Mouse (Mus musculus) 416B (cell line): ENCODE results near the gene Atp5b.
A peak's percentile ranks its signal among the peaks of the same experiment; 100 is the strongest.

Experiments used
- DNase-seq: peaks from one replicate; pipeline ENCODE4 v3.0.0; 2011; ENCODE audit warnings: low read depth

The Atp5b gene

GRCm38 (mm10) chr10:128096693-128097586 is 13.9 kb downstream of the Atp5b start:
- DNase-seq: peak; percentile 80

GRCm38 (mm10) chr10:128097587-128097971 is 14.5 kb downstream of the Atp5b start:
- DNase-seq: peak; percentile 66

DNA sequence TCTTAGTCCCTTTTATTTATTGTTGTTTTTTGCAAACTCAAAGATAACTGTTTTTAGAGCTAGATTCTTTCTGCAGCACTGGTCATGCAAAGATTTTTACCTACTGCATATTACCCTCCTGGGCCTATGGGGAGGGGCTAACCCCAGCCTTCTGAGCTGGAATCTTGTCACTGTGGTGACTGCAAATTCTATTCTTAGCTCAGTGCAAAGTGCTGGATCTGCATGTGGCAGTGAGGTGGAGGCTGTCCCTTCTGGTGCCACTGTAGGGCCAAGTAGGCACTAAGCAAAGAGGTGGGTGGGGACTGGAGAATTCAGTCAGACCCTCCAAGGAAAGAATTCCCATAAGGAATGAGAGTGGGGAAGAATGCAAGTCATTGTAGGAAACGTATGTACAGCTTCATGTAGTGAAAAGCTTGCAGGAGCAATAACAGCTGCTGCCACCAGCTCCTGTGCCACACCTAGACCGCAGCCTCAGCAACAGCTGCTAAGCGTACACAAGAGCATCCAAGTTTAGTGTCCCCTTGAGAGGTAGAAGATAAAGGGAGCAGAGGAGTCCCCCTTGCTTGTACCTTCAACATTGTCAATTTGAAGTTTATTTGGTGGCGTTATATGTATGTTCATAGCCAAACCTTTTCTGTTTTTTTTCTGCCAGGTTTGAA is 27.2 kb downstream of the Atp5b start:
- DNase-seq: no peak

DNA sequence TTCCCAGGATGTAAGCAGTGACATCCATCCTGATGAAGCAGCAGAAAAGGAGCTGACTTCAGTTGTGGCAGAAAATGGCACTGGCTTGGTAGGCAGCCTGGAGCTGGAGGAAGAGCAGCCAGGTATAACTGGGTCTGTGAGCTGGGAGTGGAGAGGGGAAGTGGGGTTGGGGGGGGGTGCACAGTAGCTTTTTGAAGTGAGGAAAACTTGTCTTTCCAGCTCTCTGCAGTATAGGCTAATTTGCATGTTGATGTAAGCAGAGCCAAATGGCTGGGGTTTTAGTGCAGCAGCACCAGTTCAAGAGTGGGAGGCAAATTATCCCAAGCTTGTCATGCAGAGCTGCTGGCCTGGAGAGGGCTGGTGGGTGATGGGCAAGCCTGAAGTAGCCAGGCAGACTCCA is 28.2 kb downstream of the Atp5b start:
- no peak for DNase-seq

- no peak for DNase-seq
These were observed 40.8 kb downstream of the Atp5b start for GRCm38 (mm10) chr10:128123833-128124232.

GRCm38 (mm10) chr10:128124831-128125230 is 41.8 kb downstream of the Atp5b start:
- DNase-seq: no peak

DNA sequence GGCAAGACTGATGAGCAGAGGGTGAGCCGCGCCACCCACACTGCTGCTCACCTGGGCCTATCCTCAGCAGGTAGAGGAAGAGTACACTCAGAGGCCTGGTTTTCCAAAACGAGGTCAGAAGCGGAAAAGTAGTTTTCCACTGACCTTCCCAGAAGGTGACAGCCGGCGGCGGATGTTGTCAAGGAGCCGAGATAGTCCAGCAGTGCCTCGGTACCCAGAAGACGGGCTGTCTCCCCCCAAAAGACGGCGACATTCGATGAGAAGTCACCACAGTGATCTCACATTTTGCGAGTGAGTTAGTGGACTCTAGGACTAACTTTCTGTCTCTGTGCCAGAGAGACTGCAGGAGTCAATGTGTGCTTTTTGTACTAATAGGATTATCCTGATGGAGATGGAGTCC is 42.9 kb downstream of the Atp5b start:
- no peak for DNase-seq

GRCm38 (mm10) chr10:128127497-128127896 is 44.4 kb downstream of the Atp5b start:
- no peak for DNase-seq

DNA sequence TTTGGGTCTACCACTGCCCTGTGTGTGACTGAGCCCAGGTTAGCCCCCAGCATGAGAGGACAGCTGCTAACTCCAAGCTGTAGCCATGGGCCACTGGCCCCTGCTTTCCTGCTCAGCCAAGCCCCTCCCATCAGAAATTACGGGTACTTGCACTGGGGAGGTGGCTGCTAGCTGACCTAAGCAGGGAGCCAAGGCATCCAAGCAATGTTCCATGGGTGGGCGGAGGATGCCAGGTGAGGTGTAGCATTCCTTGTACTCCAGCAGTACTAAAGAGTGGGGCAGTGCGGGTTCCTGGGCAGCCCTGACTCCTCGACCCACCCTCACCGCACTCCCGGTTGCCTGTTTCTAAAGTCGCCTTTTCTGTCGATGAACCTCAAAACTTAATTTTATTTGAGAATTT is 45.1 kb downstream of the Atp5b start:
- DNase-seq: no peak

- DNase-seq: peak; percentile 9
These were observed 48.2 kb downstream of the Atp5b start for GRCm38 (mm10) chr10:128131297-128131696.

GRCm38 (mm10) chr10:128131812-128132211 is 48.7 kb downstream of the Atp5b start:
- no peak for DNase-seq

DNA sequence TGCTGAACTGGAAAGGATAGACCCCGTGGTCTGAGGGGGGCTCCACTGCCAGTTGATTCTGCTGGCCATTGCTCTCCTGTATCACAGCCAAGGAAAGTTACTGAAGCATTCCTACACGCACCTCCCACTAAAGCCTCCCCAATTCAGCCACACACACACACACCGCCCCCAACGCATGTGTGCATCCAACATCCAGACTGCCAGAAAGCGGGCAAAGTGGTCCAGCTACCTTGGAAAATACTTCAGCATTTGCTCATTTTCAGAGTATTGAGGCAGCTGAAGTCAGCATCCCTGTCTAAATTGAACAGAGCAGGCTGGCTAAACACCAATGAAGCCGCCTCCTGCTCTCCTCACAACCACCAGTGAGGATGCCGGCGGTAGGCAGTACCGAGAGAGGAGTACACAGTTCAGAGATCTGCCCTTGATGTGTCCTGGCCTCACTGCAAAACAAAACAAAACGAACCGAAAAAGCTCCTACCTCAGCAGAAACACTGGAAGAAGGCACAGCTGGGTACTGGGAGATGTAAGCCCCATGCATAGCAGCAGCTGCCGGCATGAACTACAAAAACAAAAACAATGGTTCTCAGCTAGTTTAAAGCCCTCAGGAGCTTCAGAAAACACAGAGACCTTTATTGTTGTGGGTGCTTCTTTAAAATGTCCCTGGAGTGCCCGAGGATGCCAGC is 50.7 kb downstream of the Atp5b start:
- DNase-seq: no peak

DNA sequence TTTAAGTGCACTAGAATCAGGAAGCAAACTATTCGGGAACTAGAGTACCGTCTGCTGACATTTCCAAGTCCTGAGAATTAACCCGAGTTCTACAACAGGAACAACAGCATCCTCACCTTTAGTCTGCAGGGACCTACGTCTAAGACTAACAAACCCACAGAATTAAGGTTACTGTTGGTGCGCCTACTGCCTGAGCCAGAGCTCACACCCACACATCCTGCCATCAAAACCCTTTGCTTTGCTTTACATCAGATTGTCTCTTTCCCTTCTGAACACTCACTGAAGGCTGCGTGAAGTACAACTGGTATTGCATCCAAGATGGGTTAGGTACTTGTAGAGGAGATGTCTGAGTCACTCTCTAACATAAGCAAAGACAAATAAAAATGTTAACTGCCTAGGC is 52.3 kb downstream of the Atp5b start:
- no peak for DNase-seq
